In the genomic region with DNA sequence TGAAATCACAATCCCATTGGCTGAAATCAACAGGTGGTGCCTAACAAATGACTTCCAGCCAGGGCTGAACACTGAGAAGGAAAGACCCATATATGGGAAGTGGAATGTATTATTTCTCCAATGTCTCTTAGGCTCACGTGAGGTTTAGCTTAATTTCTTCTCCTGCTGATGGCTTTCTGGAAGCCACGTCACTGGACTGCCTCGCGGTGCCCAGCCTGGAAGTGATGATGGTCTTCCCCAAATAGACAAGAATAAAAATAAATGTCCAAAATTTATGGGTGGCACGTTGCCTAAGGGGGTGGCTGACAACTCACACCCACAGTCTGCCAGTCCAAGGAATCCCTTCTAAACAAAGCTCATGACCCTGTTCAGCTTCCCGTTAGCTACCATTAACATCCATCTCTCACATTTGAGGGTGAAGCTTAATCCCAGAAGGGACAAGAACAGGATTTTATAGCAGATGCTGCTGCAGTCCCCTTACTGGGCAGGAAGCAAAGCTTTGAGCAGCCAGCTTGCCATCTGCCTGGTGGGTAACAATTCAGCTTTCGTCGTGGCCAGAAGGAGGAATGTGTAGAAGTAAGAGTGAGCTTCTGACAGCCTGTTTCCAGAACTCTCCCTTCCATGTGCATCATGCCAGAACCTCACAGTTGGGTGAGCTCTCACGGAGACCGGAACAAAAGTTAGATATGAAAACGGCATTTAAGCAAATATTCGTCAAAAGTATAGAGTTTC, we compare ENCODE assay signal across 22 mouse cellular contexts.
DNase-seq lines count a peak whose midpoint lies in the region; ATAC-seq and TF ChIP-seq lines count a peak whose summit lies in the region.
"Had no signal": no experiment of that assay in that cellular context is flagged by ENCODE, and none has a peak within 500 bp of the region (broad histone marks: within the 10 kb centered on the region; RNA-seq: fewer than 3 reads in every experiment).

No protein-coding gene starts in this region.

- TF ChIP-seq CTCF in left cerebral cortex, adult 2 months (IDR thresholded peaks at IDR 0.05) = no peak

- no peaks in the 10 kb centered on the region for H3K9me3 ChIP-seq in hindbrain, embryonic 12.5 days (replicated peaks)
- H3K9me3 ChIP-seq: hindbrain, embryonic 15.5 days; midbrain, embryonic 10.5 days; neural tube, embryonic 13.5 days had no signal

- no peak overlapping the region for H3K9ac ChIP-seq in hindbrain, embryonic 12.5 days
- H3K9ac ChIP-seq: hindbrain, embryonic 15.5 days; neural tube, embryonic 13.5 days had no signal

- no peaks in the 10 kb centered on the region for H3K27me3 ChIP-seq in hindbrain, embryonic 12.5 days
- H3K27me3 ChIP-seq: hindbrain, embryonic 15.5 days; neural tube, embryonic 13.5 days had no signal

- WGBS in hindbrain, embryonic 12.5 days = 91% methylated on average over 12 of the region's 12 CpGs

- no peak for DNase-seq in frontal cortex, postnatal 25 days (ENCODE audit: low spot score in 2 of 2)
- DNase-seq in left cerebral cortex, adult 18-20 months (ENCODE audit: low spot score in 2 of 2) = peak; percentile 9 to 32
- DNase-seq in left cerebral cortex, adult 2 months (ENCODE audit: extremely low spot score in 1 of 2, low spot score in 2 of 2) = no peak
- DNase-seq in right cerebral cortex, adult 18-20 months = peak; percentile 18
- DNase-seq in adrenal gland, adult 8-10 months = no peak
- DNase-seq: adrenal gland, postnatal 36 days; cerebellum, adult 18-20 months; gastrocnemius, postnatal 25 days; heart, postnatal 36 days; kidney, adult 2 months; kidney, postnatal 10 days; retina, postnatal 1 day; spleen, adult 18-20 months had no signal

- no peak overlapping the region for H3K4me3 ChIP-seq in left cerebral cortex, adult 2 months
- H3K4me3 ChIP-seq in hindbrain, embryonic 12.5 days = no peak overlapping the region
- H3K4me3 ChIP-seq: hindbrain, embryonic 15.5 days; midbrain, embryonic 10.5 days; myocyte; neural tube, embryonic 13.5 days had no signal

- H3K4me1 ChIP-seq in hindbrain, embryonic 12.5 days = no peaks in the 10 kb centered on the region
- H3K4me1 ChIP-seq: hindbrain, embryonic 15.5 days; midbrain, embryonic 10.5 days; neural tube, embryonic 13.5 days had no signal

- no peaks in the 10 kb centered on the region for H3K36me3 ChIP-seq in hindbrain, embryonic 12.5 days
- H3K36me3 ChIP-seq: hindbrain, embryonic 15.5 days; midbrain, embryonic 10.5 days; neural tube, embryonic 13.5 days had no signal

- H3K4me2 ChIP-seq in hindbrain, embryonic 12.5 days (replicated peaks) = no peak overlapping the region
- H3K4me2 ChIP-seq: hindbrain, embryonic 15.5 days; neural tube, embryonic 13.5 days had no signal

- intact Hi-C loops in left cerebral cortex, adult 2 months (cut with DNase I) = no loop called here

- peak; percentile 74 for ATAC-seq in frontal cortex, adult (ENCODE audit: low TSS enrichment)
- no peak for ATAC-seq in hindbrain, embryonic 12.5 days (ENCODE audit: low FRiP score)
- ATAC-seq: forebrain, embryonic 14.5 days; midbrain, embryonic 16.5 days had no signal

- H3K27ac ChIP-seq in left cerebral cortex, adult 2 months = no peak overlapping the region
- no peak overlapping the region for H3K27ac ChIP-seq in hindbrain, embryonic 12.5 days
- H3K27ac ChIP-seq: hindbrain, embryonic 15.5 days; macrophage; midbrain, embryonic 10.5 days; neural tube, embryonic 13.5 days had no signal

Comparison
In these comparisons a context has a peak if more than half of its experiments do, and no peak if none do; other contexts are left out.
1. DNase-seq: peak in left cerebral cortex, adult 18-20 months (2 of 2) and right cerebral cortex, adult 18-20 months (single experiment); none in frontal cortex, postnatal 25 days (0 of 2), left cerebral cortex, adult 2 months (0 of 2) and adrenal gland, adult 8-10 months (single experiment).